Mouse (Mus musculus) adrenal gland, postnatal 4 days (tissue): ENCODE results near the gene Dgka. TPM values are rescaled to one million over a fixed set of nuclear protein-coding genes. Genes with fewer than 3 reads are reported as not detected.

Experiments used
- DNase-seq, 2 experiments: peaks; one replicate each; pipeline ENCODE4 v3.0.0; 2021 to 2022; ENCODE audit warnings: low spot score in 2 of 2, mixed read lengths in 2 of 2
- total RNA-seq, 2 experiments: library from RNA; stranded (reverse); gene quantifications; 2 replicates each; pipeline ENCODE4 v1.2.3; 2021

The Dgka gene
- total RNA-seq, 2 experiments from 2014 or later, result 10.9 to 11.8 TPM

GRCm38 (mm10) chr10:128673763-128674468 is 70.7 kb downstream of the Dgka start, which contains the start of gene Suox:
Gene Suox (minus strand): TSS chr10:128674073.
- DNase-seq, result peak; percentile 67

- no peak for DNase-seq
Measured at GRCm38 (mm10) chr10:128671148-128671547, 73.5 kb downstream of the Dgka start.

Other genes with a start within 250 kb of the Dgka start
- 1 to 10 TPM; 6.8 to 8.2 TPM for gene Myl6b, start 246.2 kb downstream of the Dgka start, total RNA-seq
- gene Esyt1, start 219.0 kb downstream of the Dgka start, total RNA-seq, result 10 to 100 TPM; 30.3 to 34.5 TPM
- gene Zc3h10, start 197.1 kb downstream of the Dgka start, total RNA-seq, result 10 to 100 TPM; 10.9 to 11.0 TPM
- gene Rpl41, start 195.6 kb downstream of the Dgka start, total RNA-seq, result 1,000 to 10,000 TPM; 3,532 to 3,650 TPM
- gene Pa2g4, start 178.9 kb downstream of the Dgka start, total RNA-seq, result 100 to 1,000 TPM; 112 to 119 TPM
- 10 to 100 TPM in 1 of 2 experiments, 1 to 10 TPM in 1; 8.9 to 10.9 TPM for gene Erbb3, start 155.2 kb downstream of the Dgka start, total RNA-seq
- gene Rps26, start 118.1 kb downstream of the Dgka start, total RNA-seq, result 100 to 1,000 TPM; 935 to 938 TPM
- 1 to 10 TPM; 3.8 to 4.1 TPM for gene Ikzf4, start 98.9 kb downstream of the Dgka start, total RNA-seq
- gene Suox, start 70.8 kb downstream of the Dgka start, total RNA-seq, result 10 to 100 TPM; 18.7 to 22.7 TPM
- 100 to 1,000 TPM; 113 to 115 TPM for gene Rab5b, start 48.6 kb downstream of the Dgka start, total RNA-seq
- 1 to 10 TPM; 2.0 to 2.6 TPM for gene Pmel, start 40.7 kb downstream of the Dgka start, total RNA-seq
- gene Cdk2, start 39.8 kb downstream of the Dgka start, total RNA-seq, result 10 to 100 TPM; 46.8 to 50.3 TPM
- gene Pym1, start 3.0 kb upstream of the Dgka start, total RNA-seq, result 10 to 100 TPM; 39.7 to 40.1 TPM
- 10 to 100 TPM; 23.8 to 29.2 TPM for gene Mmp19, start 46.1 kb upstream of the Dgka start, total RNA-seq
- 10 to 100 TPM; 76.6 to 80.8 TPM for gene Dnajc14, start 59.2 kb upstream of the Dgka start, total RNA-seq
- 10 to 100 TPM; 18.0 to 19.5 TPM for gene Tmem198b, start 59.5 kb upstream of the Dgka start, total RNA-seq
- 10 to 100 TPM; 52.2 to 64.4 TPM for gene Sarnp, start 72.5 kb upstream of the Dgka start, total RNA-seq
- gene Ormdl2, start 76.8 kb upstream of the Dgka start, total RNA-seq, result 10 to 100 TPM; 31.6 to 32.4 TPM
- gene Gdf11, start 146.9 kb upstream of the Dgka start, total RNA-seq, result 1 to 10 TPM; 5.1 to 8.9 TPM
- gene Cd63, start 156.1 kb upstream of the Dgka start, total RNA-seq, result 100 to 1,000 TPM; 304 to 317 TPM
- 10 to 100 TPM; 13.5 to 24.2 TPM for gene Rdh5, start 178.0 kb upstream of the Dgka start, total RNA-seq
- gene Bloc1s1, start 179.2 kb upstream of the Dgka start, total RNA-seq, result 100 to 1,000 TPM; 158 to 168 TPM
- 10 to 100 TPM; 13.9 to 17.2 TPM for gene Itga7, start 189.0 kb upstream of the Dgka start, total RNA-seq
- gene Mettl7b, start 216.1 kb upstream of the Dgka start, total RNA-seq, result 10 to 100 TPM in 1 of 2 experiments, 1 to 10 TPM in 1; 5.4 to 10.0 TPM
- not detected for gene Olfr9, start 244.6 kb upstream of the Dgka start, total RNA-seq